Mouse (Mus musculus): Measurements from ENCODE around the gene I0C0044D17Rik. TPM values are rescaled to one million over a fixed set of nuclear protein-coding genes. Genes with fewer than 3 reads are reported as not detected.

The I0C0044D17Rik gene
- total RNA-seq, 1 experiment from 2014 or later, result not detected

GRCm38 (mm10) chr4:98786281-98786680 is 37.4 kb downstream of the I0C0044D17Rik start:
- ATAC-seq (replicated peaks; ENCODE audit: low read depth, poor library complexity, severe bottlenecking), result no peak

GRCm38 (mm10) chr4:98785851-98786250 is 37.8 kb downstream of the I0C0044D17Rik start:
- no peak for ATAC-seq (replicated peaks; ENCODE audit: low read depth, poor library complexity, severe bottlenecking)

- ATAC-seq (replicated peaks; ENCODE audit: low read depth, poor library complexity, severe bottlenecking), result no peak
These were observed 45.4 kb downstream of the I0C0044D17Rik start for GRCm38 (mm10) chr4:98778219-98778618.

- ATAC-seq (replicated peaks; ENCODE audit: low read depth, poor library complexity, severe bottlenecking), result no peak
These were observed 46.2 kb downstream of the I0C0044D17Rik start for GRCm38 (mm10) chr4:98777464-98777863.

GRCm38 (mm10) chr4:98776721-98777427 is 46.8 kb downstream of the I0C0044D17Rik start:
- no peak for ATAC-seq (replicated peaks; ENCODE audit: low read depth, poor library complexity, severe bottlenecking)

GRCm38 (mm10) chr4:98773785-98774184 is 49.9 kb downstream of the I0C0044D17Rik start:
- no peak for ATAC-seq (replicated peaks; ENCODE audit: low read depth, poor library complexity, severe bottlenecking)

Other genes with a start within 250 kb of the I0C0044D17Rik start
- gene L1td1, start 97.1 kb downstream of the I0C0044D17Rik start, total RNA-seq (2017), result not detected in 2 replicates
- gene Kank4, start 6.3 kb downstream of the I0C0044D17Rik start, total RNA-seq (2017), result not detected in 2 replicates
- 178 and 215 TPM in 2 replicates for gene Usp1, start 100.0 kb upstream of the I0C0044D17Rik start, total RNA-seq (2017)
- 0.27 and 1.1 TPM in 2 replicates for gene Angptl3, start 207.1 kb upstream of the I0C0044D17Rik start, total RNA-seq (2017)

Data from common myeloid progenitor, adult 5-6 weeks (primary cell).